Mouse (Mus musculus): Measurements from ENCODE around the gene Cdc37l1.

Gene Cdc37l1

GRCm38 (mm10) chr19:28990194-28990589, at the start of gene Cdc37l1:
Gene Cdc37l1, plus strand, starts transcription at chr19:28990352.
- in situ Hi-C loops (cut with MboI, MseI) = loop anchor here (25.0 kb wide), 1 partner anchor 1553 kb away; the partner anchor contains the start of gene Pum3

- in situ Hi-C loops (cut with MboI, MseI) = loop anchor here (5.0 kb wide), 1 partner anchor 89 kb away; no protein-coding TSS in a partner anchor
These were observed 48.9 kb upstream of the Cdc37l1 start for GRCm38 (mm10) chr19:28941271-28941670.

GRCm38 (mm10) chr19:28946782-28947181, 43.4 kb upstream of the Cdc37l1 start:
- in situ Hi-C loops (cut with MboI, MseI) = no loop called here

GRCm38 (mm10) chr19:28947311-28947710, 42.8 kb upstream of the Cdc37l1 start:
- in situ Hi-C loops (cut with MboI, MseI) = no loop called here

GRCm38 (mm10) chr19:28951251-28951650, 38.9 kb upstream of the Cdc37l1 start:
- in situ Hi-C loops (cut with MboI, MseI) = no loop called here

GRCm38 (mm10) chr19:28963113-28963512, 27.0 kb upstream of the Cdc37l1 start:
- in situ Hi-C loops (cut with MboI, MseI) = no loop called here

- in situ Hi-C loops (cut with MboI, MseI) = no loop called here
These were observed 26.7 kb upstream of the Cdc37l1 start for GRCm38 (mm10) chr19:28963513-28963841.

GRCm38 (mm10) chr19:28963842-28964551, 26.2 kb upstream of the Cdc37l1 start, which contains the start of gene Plpp6:
Gene Plpp6, plus strand, starts transcription at chr19:28963953.
- in situ Hi-C loops (cut with MboI, MseI) = no loop called here

GRCm38 (mm10) chr19:28964552-28964903, 25.6 kb upstream of the Cdc37l1 start:
- in situ Hi-C loops (cut with MboI, MseI) = no loop called here

GRCm38 (mm10) chr19:28967652-28968051, 22.5 kb upstream of the Cdc37l1 start, which contains the start of gene 4430402I18Rik:
Gene 4430402I18Rik, minus strand, starts transcription at chr19:28967800.
- in situ Hi-C loops (cut with MboI, MseI) = no loop called here

GRCm38 (mm10) chr19:28968178-28968577, 22.0 kb upstream of the Cdc37l1 start:
- in situ Hi-C loops (cut with MboI, MseI) = no loop called here

- in situ Hi-C loops (cut with MboI, MseI) = no loop called here
These were observed 20.9 kb upstream of the Cdc37l1 start for GRCm38 (mm10) chr19:28969231-28969630.

GRCm38 (mm10) chr19:28970251-28970650, 19.9 kb upstream of the Cdc37l1 start:
- in situ Hi-C loops (cut with MboI, MseI) = no loop called here

- in situ Hi-C loops (cut with MboI, MseI) = loop anchor here (25.0 kb wide), 1 partner anchor 1538 kb away; the partner anchor contains the start of gene Pum3
These were observed 15.1 kb upstream of the Cdc37l1 start for GRCm38 (mm10) chr19:28974862-28975611.

GRCm38 (mm10) chr19:28982617-28983016, 7.5 kb upstream of the Cdc37l1 start:
- in situ Hi-C loops (cut with MboI, MseI) = loop anchor here (25.0 kb wide), 1 partner anchor 1545 kb away; the partner anchor contains the start of gene Pum3

- in situ Hi-C loops (cut with MboI, MseI) = loop anchor here (25.0 kb wide), 1 partner anchor 1552 kb away; the partner anchor contains the start of gene Pum3
These were observed 637 bp upstream of the Cdc37l1 start for GRCm38 (mm10) chr19:28989515-28989914.

- in situ Hi-C loops (cut with MboI, MseI) = loop anchor here (25.0 kb wide), 1 partner anchor 1553 kb away; the partner anchor contains the start of gene Pum3
These were observed 554 bp downstream of the Cdc37l1 start for GRCm38 (mm10) chr19:28990590-28991221.

GRCm38 (mm10) chr19:28991391-28991790, 1.2 kb downstream of the Cdc37l1 start:
- in situ Hi-C loops (cut with MboI, MseI) = loop anchor here (25.0 kb wide), 1 partner anchor 1554 kb away; the partner anchor contains the start of gene Pum3

- in situ Hi-C loops (cut with MboI, MseI) = loop anchor here (25.0 kb wide), 1 partner anchor 1558 kb away; the partner anchor contains the start of gene Pum3
These were observed 4.7 kb downstream of the Cdc37l1 start for GRCm38 (mm10) chr19:28994870-28995269.

- in situ Hi-C loops (cut with MboI, MseI) = loop anchor here (25.0 kb wide), 1 partner anchor 1558 kb away; the partner anchor contains the start of gene Pum3
These were observed 5.2 kb downstream of the Cdc37l1 start for GRCm38 (mm10) chr19:28995366-28995765.

GRCm38 (mm10) chr19:28997976-28998630, 8.0 kb downstream of the Cdc37l1 start:
- in situ Hi-C loops (cut with MboI, MseI) = loop anchor here (25.0 kb wide), 1 partner anchor 1561 kb away; the partner anchor contains the start of gene Pum3

Data from T-helper 2 cell (primary cell).